Mouse (Mus musculus) megakaryocyte, adult 5-6 weeks (primary cell): ENCODE measurements around the gene Dock7. TPM values are rescaled to one million over a fixed set of nuclear protein-coding genes. Genes with fewer than 3 reads are reported as not detected.
"Not testable (repeated sequence)": the region's sequence is repeated elsewhere in the genome, so short reads cannot be mapped to it uniquely, and the experiment has no call there.

Experiments used
- ATAC-seq: 2 replicates; pipeline ENCODE4 v1.8.0; 2016; ENCODE audit warnings: mild to moderate bottlenecking, inconsistent platforms; ENCODE audit not compliant: poor library complexity, severe bottlenecking
- total RNA-seq, 2 experiments: library from RNA; stranded (forward) in 1 of 2; stranded (reverse) in 1 of 2; fragments of 153-499, 151-499 nt in 1 of 2; fragments of 221-1000, 200-1000 nt in 1 of 2; gene quantifications; 2 replicates each; pipeline versions ENCODE4 v1.2.3 to v1.2.4; 2015 to 2017

Gene Dock7
- total RNA-seq, 2 experiments from 2014 or later, result 13.1 to 23.3 TPM

DNA sequence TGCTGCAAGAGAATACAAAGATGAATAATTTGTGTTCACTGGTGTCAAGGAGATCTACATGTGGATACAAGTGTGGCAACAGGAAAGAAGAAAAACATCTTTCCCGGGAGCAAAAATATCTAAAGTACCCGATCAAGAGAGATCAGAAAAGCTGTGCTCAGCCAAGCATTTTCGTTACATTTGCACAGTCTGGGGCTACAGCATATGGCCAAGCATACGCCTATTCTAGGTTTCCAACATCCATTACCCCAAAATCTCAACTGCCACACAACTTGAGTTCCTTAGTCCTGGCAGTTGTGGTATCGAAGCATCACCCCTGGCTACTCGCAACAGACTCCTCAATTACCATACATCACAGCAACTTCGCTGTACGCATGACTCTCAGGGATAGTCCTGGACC is 98.5 kb downstream of the Dock7 start:
- no peak for ATAC-seq

DNA sequence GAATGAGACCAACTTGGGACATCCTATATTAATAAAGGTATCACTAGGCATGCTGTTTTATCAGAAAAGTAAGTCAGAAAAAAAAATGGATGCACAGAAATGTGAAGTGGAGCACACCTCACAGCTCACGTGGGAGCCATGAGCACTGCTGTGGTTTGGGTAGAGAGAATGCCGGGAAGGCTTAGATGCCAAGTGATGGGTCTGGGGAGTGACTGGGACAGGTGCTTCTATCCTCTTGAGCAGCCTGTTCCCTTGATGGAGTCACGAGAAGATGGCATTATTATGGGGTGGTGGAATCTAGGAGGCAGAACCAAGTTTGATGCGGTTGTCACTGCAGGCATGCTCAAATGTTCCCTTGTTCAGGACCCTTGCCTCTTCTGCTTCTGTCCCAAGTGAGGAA is 109.7 kb downstream of the Dock7 start:
- ATAC-seq, result no peak

DNA sequence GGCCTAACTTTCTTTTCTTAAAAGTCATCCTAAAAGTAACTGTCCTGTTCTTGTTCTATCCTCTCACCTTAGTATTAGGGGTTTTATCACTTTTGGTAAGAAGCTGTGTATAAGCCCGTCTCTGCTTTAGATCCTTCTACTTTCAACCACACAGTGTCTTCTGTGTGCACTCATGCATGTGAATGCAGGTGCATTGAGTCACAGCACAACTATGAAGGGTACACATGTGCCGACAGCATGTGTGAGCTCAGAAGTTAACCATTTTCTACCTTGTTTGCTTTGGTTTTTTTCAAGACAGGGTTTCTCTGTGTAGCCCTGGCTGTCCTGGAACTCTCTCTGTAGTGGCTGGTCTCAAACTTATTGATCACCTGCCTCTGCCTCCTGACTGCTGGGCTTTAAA is 114.4 kb downstream of the Dock7 start:
- ATAC-seq, result no peak

DNA sequence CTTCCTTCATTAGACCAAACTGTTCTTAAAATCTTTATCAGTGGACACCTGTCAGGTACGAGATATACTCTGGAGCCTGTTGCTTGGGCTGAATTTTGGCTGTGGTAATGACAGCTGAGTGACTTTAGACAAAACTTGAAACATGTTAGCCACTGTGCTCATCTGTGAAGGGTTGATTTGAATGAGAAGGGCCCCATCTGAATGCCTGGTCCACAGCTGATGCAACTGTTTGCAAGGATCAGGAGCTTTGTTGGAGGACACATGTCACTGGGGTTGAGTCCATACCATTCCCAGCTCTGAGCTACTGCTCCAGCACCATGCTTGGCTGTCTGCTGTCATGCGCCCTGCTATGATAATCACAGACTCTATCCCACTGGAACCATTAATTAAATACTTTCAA is 115.1 kb downstream of the Dock7 start:
- ATAC-seq, result no peak

DNA sequence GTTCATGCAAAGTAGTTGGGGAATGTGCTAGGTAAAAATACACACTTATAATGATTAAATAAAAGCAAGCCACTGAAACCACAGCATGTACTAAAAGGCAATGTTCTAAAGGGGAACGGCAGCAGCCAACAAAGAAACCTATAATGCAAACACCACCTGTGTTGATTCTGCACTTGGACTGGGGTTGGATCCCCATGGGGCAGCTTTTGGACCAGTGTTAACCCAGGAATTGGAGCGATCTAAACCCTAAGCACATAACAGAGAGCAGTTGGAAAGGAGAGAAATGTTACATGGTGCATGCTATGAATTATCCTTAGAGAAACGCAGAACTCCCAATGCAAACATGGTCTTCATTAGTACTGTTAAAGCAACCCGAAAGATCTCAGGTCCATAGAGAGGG is 127.2 kb downstream of the Dock7 start:
- ATAC-seq, result no peak

DNA sequence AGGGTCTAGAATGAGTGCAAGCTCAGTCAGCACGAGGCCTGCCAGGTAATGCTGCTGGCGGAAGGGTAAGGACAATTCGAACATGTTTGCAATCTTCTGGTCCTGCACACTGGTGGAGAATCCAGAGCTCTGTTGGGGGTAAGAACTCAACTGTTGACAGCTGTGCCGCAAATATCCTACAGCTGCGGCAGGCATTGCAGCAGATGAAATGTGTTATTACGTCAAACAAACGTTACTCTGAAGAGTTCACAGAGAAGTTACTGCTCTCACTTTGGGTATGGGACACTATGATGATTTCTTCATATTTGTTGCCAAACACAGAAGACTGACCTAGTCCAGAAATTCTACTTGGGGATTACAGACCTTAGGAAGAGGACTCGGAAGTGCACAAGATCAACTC is 136.0 kb downstream of the Dock7 start:
- ATAC-seq, result no peak

DNA sequence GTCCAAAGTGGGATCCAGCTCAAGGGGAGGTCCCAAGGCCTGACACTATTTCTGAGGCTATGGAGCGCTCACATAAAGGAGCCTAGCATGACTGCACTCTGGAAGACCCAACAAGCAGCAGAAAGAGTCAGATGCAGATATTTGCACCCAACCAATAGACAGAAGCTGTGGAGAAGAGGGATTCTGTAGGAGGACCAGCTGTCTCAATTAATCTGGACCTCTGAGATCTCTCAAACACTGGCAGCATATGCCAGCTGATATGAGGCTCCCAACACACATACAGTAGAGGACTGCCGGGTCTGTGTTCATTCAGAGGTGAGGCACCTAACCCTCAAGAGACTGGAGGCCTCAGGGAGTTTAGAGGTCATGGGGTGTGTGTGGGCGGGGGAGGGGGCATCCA is 140.7 kb downstream of the Dock7 start:
- ATAC-seq, result not testable (repeated sequence)

DNA sequence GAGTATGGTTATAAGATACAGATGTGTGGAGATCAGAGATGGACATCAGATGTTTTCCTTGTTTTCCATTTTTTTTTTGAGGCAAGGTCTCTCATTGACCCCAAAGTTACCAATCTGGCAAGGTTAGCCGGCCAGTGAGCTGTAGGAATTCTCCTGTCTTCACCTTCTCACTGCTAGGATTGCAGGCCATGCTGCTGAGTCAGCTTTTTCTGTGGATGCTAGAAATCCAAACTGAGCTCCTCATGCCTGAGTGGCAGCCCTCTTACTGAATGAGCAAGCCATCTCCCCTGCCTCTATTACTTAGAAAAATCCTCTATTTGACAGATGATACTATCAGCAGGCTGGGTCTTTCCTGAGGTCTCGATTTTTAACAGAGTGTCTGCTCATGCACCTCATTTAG is 142.0 kb downstream of the Dock7 start:
- no peak for ATAC-seq

DNA sequence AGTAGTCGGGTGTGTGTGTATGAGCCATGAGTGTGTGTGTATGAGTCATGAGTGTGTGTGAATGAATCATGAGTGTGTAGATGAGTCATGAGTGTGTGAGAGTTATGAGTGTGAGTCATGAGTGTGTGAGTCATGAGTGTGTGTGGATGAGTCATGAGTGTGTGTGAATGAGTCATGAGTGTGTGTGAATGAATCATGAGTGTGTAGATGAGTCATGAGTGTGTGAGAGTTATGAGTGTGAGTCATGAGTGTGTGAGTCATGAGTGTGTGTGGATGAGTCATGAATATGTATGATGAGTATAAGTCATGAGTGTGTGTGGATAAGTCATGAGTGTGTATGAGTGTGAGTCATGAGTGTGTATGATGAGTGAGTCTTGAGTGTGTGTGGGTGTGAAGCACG is 142.4 kb downstream of the Dock7 start:
- not testable (repeated sequence) for ATAC-seq

DNA sequence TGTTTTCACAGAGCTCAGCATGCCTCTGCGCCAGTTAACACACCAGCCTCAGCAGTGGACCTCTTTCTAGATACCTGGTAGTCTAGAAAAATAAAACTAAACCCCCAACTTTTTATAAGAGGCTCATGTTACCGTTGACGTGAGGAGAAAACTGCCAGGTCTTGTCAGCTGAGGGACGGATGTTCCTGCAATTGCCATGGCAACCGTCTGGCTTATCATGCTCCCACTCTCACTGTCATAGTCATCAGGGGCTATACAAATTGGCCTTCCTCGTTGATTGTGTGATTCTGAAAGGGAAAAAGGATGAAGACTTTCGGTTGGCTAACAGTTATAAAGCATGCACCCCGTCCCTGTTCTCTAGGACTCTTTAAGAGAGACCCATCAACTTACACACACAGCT is 145.0 kb downstream of the Dock7 start:
- ATAC-seq, result no peak

DNA sequence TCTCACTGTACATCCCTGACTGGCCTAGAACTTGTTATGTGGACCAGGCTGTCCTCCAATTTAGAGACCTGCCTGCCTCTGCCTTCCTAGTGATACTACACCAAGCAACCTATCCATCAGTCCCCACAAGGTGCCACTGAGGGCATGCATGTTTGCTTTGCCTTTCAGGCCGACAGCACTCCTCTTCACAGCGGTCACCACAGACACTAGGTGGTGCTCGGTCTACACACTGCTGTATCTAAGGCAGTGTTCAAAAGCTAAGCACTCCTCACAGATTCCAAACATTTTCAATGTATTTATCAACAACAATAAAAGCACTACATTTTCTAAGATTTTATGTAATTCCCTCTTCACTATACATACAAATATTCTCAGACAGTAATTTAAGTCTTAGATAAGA is 150.8 kb downstream of the Dock7 start:
- ATAC-seq, result no peak

DNA sequence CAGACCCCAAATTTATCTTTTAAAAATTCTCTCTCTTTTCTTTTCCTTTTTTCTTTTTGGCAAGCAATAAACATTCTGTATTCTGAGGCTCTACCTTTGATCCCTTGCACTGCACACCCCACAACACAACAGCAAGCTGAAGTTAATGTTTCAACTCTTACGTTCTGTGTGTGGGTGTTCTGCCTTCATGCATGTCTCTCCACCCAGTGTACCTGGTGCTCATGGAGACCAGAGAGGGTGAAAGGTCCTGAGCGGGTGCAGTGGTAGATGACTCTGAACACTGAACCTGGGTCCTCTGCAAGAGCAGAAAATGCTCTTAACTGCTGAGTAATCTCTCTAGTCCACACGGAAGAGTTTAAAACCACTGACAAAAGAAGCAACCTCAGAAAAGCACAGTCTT is 160.5 kb downstream of the Dock7 start:
- ATAC-seq, result no peak

DNA sequence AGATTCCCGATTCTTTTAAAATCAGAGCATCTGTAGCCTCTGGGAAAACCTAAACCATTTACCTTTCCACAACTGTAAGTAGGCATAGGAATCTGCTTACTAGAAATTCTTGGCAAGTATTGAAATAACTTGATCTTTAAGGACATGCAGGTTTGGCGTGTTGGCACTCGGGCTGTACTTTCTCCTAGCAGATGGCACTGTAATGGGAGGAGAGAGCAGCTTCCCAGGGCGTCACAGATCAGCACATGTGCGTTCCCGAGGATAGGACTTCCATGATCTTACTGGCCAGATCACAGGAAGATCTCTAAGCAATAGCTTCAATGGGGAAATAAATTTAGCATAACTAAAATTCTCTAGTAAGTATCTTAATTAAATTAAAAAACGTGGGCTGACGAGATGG is 164.7 kb downstream of the Dock7 start:
- no peak for ATAC-seq

DNA sequence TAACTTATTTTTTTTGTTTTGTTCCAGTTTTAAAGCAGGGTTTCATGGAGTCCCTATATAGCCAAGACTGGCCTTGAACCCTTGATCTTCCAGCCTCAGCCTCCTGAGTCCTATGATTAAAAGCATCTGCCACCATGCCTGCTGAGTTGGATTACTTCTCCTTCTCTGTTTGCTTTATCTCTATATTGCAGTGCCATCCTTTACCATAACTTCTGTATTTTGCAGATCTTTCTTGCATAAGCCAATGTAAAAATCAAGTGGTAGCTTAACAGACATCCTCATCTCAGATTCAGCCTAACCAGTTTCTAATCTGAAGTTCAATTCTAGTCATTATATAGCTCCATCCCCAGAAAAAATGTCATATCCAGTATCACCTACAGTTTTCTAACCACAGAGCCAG is 170.2 kb downstream of the Dock7 start:
- no peak for ATAC-seq

DNA sequence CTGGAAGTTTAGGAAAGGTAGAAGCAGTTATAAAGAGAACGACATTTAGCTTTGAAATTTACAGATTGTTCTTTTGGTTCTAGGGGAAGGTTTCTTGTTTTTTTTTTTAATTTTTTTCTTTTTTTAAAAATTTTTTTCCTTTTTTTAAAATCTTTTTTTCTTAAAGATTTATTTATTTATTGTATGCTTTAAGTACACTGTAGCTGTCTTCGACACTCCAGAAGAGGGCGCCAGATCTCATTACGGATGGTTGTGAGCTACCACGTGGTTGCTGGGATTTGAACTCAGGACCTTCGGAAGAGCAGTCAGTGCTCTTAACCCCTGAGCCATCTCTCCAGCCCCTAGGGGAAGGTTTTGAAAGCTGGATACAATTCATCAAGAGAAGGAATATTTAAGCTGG is 182.5 kb downstream of the Dock7 start:
- ATAC-seq, result not testable (repeated sequence)

DNA sequence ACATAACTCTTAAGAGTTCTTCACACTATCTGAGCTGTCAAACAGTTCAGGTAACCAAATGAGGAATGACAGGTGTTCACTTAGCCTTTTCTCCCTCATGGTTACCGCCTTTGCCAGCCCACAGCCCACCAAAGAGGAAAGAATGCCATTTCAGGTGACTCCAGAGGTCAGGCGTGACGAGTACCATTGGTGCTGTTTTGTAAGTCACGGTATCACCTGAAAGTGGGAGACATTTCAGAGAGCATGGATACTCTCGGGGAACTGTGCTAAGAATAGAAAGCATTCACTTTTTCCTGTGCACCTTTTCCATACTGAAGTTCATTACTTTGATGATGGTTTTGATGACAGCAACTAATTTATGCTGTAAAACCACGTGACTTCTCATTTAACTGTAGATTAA is 184.7 kb downstream of the Dock7 start:
- no peak for ATAC-seq

DNA sequence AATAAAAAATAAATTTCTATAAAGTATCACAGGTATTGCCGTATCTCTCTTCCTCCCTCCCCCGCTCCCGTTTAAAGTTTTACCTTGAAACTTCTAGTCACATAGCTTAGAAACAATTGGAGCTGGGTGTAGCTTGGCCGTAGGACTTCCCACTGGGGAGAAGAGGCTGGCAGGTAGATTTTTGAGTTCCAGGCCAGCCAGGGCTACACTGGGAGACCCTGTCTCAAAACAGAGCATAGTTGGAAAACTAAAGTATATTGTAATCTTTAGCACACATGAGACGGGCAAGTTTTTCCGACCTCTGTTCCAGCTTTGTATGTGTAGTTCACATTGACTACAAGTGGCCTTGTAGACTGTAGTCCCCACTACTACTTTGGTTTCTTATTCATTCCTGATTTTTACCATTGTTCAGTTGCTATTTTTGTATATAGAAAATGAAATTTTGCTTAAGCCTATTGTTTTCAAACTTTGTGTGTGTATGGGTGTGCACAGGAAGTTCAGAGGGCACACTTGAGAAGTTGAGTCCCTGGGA is 195.4 kb downstream of the Dock7 start:
- ATAC-seq, result no peak

DNA sequence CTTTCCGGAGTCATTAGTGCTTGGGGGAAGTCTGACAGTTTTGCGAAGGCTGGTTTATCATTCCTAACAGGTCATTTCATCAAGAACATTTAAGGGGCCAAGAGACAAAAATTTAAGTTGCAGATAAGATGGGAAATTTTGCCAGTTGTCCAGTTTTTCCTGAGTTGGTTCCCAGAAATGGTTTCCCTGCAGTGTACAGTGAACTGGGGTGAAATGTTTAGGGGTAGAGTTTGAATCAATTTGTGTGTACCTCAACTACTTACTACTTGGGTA is 195.9 kb downstream of the Dock7 start:
- no peak for ATAC-seq

DNA sequence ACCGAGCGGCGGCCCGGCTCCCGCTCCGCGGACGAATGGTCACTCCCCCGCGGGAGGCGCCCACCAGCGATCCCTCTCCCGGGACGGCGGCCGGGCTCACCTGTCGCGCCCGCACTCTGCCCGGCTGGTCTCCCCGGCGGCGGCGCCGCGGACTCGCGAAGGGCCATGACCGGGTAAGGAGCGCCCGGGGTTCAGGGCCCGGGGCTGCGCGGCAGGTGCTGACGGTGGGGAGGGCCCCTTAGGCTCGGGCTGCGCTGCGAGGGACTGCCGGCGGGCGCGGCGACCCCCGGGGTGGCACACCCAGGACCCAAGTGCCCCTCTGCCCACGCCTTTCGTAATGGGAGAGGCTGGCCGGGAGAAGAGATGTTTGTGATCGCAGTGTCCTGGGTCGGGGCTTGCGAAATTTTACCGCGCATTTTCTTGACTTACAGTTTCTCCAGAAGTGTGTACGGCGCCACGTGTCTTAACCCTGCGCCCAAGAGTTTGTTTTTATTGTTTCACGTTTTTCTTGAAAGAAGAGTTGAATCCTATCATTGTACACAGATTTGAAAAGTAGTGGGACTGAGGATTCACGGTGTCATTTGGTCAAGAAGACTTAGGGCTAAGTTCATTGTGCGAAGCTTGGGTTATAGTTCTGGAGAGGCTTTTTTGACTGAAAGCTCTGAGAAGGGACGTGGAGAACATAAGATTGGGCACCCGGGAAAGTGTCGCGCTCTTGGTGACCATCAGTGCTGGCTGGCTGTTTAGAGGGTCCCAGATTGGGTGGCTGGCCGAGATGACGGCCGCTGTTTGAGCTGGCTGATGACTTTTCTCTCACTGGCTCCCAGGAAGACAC is 196.4 kb downstream of the Dock7 start:
- no peak for ATAC-seq

DNA sequence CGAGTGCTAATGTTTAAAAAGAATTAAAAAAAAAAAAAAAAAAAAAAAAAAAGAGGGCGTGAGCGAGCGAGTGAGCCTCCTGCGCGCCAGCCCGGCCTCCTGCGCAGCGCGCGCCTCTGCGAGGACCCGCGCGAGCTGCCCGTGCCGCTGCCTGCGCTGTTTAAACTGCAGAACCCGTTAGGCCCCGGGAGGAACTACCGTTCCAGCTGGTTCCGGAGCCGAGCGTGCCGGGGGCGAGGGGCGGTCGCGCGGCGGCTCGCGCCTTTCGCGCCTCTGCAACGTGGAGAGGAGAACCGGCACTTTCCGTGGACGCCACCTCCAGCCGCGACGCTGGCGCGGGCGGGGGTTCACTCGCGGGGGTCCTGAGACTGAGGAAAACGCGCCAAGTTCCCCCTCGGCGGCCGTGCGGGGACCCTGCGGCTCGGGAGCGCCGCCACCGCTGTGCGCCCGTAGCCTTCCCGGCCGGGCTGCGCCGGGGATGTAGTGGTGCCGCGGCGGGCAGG is 197.1 kb downstream of the Dock7 start, which contains the start of gene Usp1:
Usp1 (plus strand) TSS at position 243 of the 503 bp plus-strand sequence.
- ATAC-seq, result peak; percentile 57; the same call in 1 of the 2 replicates

DNA sequence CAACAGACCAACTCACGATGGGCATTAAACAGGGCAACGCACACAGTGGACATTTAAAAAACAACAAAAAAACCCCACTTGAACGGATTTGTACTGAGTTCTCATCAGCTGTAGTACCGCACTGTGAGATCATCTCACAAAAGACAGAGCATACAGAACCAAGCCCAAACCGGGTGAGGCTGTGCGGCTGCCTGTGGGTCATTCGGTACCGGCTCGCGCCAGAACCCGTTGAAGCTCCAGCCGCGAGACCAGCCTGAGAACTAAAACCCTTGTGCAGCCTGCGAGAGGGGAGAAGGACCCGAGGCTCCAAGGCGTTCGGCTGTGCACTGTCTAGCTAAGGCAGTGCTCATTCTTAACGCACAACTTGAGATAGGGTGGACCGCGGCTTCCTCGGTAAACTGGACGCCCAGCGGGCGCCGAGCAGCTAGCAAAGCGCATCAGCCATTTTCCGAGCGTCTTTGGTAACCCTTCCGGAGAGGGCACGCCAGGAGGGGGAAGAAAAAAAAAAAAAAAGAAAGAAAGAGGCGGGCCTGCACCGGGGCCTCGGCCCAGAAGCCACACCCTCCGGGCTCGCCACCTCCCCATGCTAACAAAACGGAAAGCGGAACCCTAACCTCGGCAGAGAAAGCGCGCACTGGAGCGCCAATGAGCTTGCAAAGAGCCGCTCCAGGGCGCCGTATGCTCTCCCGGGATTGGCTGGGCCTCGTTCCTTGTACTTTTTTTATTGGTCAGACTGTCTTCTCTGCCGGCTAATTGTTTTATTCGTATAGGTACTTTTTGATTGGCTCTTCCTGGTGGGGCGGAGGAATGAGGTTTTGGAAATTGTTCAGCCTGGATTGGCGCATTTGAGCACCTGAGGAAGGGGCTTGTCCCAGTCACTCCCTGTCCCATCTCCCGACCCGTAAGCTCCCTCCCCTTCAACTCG is 197.8 kb downstream of the Dock7 start:
- peak; percentile 79 for ATAC-seq
